Mouse (Mus musculus) left cerebral cortex, adult 11 months (tissue): ENCODE measurements at regions not wholly inside any gene's neighbourhood (a gene's known extent, or its start where the extent isn't known, plus 50 kb on each side); places are given as distances from the start of the nearest gene placed in this dataset.
A peak's percentile ranks its signal among the peaks of the same experiment; 100 is the strongest.
"Not testable (repeated sequence)": the region's sequence is repeated elsewhere in the genome, so short reads cannot be mapped to it uniquely, and the experiment has no call there.

Experiments
- DNase-seq: peaks from one replicate; pipeline ENCODE4 v3.0.0; 2022; ENCODE audit warnings: low spot score

DNA sequence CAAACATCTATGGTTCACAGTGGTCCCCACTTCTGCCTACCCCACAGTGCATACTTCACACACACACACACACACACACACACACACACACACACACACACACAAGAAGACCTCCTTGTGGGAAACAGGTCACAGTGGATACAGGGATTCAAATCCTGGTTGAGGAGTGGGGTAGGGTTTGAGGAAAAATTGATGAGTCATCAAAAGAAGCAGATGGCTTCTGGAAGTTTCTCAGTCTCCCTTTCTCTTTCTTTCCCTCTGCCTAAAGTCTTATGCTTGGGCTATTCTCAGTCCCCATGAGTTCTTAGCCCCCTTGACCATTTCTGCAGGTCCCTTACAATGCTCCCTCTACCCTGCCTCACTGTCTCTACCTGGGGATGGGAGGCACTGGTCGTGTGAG is 56.4 kb downstream of the Rassf10 start:
- no peak for DNase-seq

DNA sequence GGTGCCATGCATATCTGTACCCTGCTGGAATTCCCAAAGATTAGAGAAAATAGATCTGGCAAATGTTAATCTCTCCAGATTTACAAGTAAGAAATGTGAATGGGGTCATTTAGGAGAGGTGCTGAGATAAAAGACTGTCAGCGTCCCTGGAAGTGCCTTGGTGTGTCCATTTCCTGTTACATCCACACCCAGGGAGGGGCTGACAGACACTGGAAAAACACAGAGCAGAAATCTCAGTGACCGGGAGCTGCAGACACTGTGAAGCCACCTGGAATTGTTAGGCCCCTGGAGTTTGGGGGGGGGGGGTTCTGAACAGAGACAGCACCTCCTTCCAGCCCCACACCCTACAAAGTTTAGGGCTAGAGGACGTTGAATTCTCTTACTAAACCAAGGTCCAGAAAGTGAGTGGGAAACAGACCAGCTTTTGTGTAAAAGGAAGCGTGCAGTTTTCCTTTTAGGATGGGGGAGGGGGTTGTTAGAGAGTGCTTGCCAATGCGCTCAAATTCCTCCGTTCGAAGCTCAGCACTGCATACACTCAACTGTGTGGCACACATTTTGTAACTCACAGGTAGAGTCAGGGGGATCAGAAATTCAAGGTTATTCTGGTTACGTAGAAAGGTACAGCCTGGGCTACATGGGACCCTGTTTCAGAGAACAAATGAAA is 63.5 kb downstream of the Rassf10 start:
- no peak for DNase-seq

- no peak for DNase-seq
Observed at GRCm38 (mm10) chr7:113021412-113021811, 67.7 kb downstream of the Rassf10 start.

GRCm38 (mm10) chr7:113022516-113022915 is 68.8 kb downstream of the Rassf10 start:
- no peak for DNase-seq

- DNase-seq: no peak
Observed at GRCm38 (mm10) chr7:113025758-113026157, 72.0 kb downstream of the Rassf10 start.

DNA sequence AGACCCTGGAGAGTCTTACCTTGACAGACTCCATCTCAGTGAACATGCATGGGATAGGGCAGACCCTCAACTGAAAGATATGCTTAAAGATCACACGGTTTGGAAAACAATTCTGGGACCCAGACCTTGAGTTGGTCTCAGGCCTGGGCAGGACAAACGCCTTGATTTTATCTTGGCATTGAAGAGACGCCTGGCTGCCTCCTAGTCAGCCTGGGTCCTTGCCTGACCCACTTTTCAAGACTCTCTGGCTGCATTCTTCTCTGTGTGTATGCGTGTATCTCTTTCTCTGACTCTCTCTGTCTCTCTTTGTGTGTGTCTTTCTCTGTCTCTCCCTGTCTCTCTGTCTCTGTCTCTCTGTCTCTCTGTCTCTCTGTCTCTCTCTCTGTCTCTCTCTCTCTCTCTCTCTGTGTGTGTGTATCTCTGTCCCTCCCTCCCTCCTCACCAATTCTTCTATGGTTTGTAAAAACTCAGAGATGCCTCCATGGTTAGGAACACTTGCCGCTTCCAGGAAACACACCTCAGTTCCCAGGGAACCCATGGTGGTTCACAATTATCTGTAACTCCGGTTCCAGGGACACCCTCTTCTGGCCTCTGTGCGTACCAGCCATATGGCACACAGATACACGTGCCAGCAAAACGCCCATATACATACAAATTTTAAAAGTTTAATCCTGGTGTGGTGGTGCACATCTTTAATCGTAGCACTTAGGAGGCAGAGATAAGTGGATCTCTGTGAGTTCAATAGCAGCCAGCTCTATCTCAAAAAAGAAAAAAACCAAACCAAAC is 72.7 kb downstream of the Rassf10 start:
- no peak for DNase-seq

DNA sequence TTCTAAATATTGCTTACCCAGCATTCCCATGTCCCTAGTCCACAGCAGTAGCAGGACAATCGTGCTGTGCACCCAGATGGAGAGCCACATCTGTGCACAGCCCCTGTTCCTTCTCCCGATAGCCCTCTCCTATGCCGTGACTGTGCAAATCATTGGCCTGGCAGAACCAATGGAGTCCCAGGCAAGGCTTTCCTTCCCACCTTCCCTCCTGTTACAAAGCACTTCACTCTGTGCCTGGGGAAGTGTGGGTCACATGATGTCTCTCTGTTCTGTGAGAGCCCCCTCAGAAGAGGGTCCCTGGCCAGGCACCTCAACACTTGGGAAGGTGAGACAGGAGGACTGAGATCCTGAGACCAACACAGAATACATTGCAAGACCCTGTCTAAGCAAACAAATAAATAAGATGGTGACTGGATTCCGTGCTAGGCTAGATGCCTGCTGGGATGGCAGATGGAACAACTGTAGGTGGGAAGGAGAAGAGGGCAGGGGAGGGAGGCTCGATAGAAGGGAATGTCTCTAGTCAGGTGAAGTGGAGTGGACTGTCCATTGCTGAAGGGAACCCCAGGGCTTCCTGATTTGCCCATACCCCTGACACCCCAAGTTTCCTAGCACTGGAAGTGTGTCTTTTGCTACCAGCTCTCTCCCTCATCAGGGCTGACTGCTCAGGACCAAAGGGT is 73.5 kb downstream of the Rassf10 start:
- no peak for DNase-seq

DNA sequence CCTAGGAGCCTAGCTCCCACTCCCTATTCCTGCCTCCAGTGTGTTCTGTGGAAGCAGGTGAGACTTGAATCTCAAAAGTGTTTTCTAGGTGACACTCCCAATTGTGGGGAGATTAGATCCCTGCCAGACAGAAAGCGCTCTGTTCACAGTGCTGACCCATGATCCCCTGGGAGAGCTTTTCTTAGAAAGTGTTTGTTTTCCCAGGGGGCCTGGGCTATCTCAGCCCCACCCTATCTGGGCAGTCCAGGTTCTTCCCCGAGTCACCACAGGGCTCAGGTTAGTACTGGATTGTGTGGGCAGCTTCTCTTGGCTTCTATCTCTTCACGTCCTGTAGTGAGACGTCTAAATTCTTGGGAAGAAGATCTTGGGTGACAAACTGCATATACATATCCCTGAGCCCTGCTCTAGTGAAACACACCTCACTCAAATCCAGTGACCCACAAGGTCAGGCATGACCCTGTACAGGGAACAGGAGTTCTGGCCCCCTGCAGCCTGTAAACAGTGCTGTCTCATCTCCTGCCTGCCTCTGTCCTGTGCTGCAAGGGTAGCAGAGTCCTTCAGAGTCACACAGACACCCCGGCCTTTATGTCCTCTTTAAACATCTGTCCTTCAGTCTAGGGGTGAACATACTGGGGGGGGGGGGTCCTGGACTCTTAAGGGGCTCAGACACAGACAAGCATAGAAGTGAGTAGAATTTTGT is 76.4 kb downstream of the Rassf10 start:
- no peak for DNase-seq

- no peak for DNase-seq
Observed at GRCm38 (mm10) chr7:113035751-113036150, 82.0 kb downstream of the Rassf10 start.

DNA sequence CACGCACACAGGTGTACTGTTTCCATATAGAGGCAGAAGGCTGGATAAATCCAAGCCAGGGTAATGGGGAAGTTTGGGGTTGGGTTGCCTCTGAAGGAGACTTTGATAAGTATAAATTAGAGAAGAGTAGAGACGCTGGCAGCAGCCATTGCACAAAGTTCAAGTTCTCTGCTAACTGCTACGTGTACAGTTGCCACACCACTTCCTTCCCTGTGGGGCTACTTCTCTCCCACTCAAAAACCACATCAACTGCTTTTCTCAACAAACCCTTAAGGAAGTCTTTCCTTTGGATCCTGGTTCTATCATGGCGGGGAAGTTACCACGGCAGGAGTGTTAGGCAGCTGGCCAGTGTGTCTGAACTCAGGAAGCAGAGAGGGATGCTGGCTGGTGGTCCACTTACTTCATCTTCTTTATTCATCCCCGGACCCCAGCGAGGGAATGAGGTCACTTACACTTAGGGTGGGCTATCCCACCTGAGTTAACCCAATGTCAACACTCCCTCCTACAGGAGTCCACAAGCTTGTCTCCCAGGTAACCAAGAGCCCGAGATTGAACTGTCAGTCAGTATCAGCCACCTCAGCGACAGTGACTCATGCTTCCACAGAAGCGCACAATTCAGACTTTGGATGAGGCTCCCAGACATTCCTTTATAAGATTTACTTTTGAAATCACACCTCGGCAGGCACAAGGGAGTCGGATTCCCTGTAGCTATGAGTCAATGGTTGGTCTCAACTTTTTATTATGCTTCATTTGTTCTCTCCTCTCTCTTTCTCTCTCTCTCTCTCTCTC is 84.3 kb downstream of the Rassf10 start:
- DNase-seq: no peak

DNA sequence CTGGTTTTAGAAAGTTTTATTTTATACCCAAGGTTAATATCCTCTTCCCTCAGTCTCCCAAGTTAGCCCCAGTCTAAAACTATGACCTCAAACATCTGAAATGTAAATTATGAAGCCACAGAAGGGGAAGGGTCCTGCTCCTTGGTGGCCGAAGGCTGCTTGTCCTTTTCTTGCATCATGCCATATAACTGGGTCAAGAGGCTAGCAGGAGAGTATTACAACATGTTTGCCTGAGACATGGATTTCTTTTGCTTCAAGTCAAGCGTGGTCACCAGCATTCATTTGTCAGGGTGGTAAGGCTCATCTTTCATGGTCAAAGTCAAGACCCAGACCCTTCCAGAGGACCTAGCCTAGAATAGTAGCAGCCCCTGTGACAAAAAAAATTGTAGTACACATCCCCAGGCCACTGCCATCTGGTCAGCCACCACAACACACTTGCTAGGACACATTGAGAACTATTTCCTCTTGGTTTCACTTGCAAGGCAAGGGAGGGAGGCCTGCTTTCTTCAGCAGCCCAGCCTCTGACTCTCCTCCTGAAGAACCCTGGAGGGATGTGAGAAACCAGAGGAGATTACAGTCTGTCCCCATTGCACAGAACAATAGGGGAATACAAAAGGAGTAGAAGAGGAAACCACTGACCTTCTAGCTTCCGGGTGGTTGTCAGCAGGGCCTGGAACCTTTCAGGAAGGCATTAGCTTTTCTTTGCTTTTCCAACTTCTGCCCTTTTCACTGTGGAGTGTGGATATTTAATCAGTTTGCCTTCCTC is 85.3 kb downstream of the Rassf10 start:
- no peak for DNase-seq

DNA sequence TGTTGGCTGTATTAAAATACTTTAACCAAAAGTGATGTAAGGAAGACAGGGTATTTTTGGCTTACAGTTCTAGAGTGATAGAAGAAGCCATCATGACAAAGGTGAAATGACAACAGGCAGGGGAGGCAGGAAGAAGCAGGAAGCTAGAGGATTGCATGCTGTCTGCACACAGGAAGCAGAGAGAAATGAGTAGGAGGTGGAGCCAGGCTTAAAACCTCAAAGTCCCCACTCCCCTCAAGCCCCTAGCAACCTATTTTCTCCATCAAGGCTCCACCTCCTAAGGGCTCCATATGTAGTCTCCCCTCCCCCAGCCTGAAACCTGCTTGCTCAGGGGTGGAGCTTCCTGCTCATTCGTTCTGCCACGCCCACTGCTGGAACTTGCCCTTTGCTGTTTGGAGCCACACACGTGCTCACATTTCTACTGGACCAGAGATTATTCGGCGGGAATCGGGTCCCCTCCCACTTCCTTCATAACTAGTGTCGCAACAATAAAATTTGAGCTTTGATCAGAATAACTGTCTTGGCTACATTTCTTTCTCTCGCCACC is 91.9 kb downstream of the Rassf10 start:
- DNase-seq: not testable (repeated sequence)

DNA sequence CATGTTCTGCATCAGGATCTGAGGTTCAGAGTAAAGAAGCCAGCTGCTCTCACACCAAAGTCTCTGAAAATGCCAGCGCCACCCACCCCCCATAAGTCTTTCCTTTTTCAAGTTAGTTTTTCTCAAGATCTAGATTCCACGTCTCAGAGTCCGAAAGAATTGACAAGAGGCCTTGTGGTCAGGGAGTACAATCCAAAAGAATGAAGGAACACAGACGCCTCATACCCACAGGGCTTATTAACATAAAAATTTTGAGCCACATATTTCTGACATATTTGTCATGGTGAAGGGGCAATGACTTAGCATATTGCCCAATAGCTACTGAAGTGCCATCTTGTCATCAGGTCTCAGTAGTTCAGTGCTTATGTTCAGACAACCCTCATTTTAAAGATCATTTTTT is 92.6 kb downstream of the Rassf10 start:
- DNase-seq: no peak

DNA sequence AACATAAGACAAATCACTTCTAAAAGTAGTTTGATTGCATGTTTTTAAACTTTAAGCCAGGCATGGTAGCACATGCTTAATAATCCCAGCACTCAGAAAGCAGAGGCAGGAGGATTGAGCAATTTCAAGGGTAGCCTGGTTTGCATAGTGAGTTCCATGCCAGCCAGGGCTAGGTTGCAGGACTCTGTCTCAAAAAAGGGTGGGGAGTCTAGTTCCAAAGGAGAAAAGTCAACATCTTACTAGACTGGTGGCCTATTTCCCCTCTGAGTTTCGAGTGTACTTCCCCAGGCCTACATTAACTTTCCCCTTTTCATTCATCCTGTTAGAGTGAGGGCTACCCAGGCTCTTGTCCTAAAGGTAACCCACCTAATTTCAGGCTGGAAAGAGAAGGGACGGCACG is 93.8 kb downstream of the Rassf10 start:
- no peak for DNase-seq

DNA sequence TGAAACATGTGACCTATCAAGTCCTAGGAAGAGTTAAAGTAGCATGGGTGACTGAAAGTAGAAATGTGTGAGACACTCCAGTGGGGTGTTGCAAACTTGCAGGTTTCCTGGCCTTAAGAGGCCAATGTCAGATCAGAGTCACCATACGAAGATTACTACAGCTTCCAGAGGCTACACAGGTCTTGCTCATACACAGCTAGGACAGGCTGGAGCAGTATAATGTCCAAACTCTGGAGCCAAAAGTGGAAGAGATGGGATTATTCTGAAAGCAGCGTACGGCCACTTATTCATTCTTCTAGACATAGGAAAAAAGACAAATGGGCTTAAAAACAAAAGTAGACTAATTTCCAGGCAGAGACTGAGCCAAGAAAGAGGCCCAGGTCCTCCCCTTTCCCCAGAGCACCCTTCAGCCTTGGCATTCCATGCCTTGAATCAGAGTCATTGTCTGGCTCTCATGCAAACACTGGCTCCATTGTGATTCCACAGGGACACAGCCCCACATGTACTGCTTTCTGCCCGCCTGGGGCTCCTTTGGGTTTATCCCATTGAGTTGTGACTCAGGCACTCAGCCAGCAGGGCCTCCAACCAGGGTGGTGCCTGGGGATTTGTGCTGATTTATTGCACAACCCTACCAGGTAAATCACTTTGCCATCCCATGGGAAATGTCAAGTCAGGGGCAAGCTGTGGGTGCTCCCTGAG is 94.5 kb downstream of the Rassf10 start:
- DNase-seq: peak; percentile 31

- DNase-seq: no peak
Observed at GRCm38 (mm10) chr7:113049440-113049839, 95.7 kb downstream of the Rassf10 start.

DNA sequence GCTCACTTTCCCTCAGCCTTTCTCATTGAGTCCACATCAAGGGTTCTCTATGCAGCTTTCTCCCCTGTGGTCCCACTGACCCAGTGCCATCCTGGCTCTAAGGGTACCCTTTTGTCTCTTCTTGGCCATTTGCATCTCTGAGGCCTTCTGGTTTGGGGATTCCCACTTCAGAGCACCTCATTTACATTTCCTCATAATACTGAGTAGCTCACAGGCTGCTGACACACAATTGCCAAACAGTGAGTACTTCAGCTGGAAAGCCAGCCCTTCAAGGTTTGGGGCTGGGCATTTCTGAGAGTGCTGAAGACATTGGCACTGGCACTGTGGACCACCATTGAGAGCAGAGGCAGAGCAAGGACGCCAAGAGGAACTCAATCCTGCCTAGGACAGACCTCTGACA is 99.2 kb downstream of the Rassf10 start:
- no peak for DNase-seq

DNA sequence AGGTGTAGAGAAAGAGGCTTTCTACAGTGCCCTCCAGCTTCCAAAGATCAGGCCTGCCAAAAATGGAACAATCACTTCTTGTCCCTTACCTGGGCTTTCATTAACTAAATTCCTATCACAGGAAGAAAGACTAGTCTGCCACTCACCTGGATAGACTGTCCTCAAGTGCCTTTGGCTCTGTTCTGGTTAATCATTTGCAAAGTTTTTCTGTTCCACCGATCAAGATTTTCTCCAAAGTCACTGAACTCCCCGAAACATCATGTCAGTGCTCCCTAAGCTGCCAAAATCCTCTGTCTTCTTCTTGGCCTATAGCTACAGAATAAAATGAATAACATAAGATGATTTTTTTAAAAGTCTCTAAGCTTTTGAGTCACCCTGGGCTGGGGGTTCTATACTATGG is 102.7 kb downstream of the Rassf10 start:
- DNase-seq: no peak

GRCm38 (mm10) chr7:113059211-113059966 is 105.6 kb downstream of the Rassf10 start:
- peak; percentile 8 for DNase-seq
